Mouse (Mus musculus): ENCODE results near the gene Rnf224. TPM values are rescaled to one million over a fixed set of nuclear protein-coding genes. Genes with fewer than 3 reads are reported as not detected.

The Rnf224 gene
- 0.02 TPM in 1 of 2 replicates, not detected in the other for polyA plus RNA-seq (2012; rRNA removed)

DNA sequence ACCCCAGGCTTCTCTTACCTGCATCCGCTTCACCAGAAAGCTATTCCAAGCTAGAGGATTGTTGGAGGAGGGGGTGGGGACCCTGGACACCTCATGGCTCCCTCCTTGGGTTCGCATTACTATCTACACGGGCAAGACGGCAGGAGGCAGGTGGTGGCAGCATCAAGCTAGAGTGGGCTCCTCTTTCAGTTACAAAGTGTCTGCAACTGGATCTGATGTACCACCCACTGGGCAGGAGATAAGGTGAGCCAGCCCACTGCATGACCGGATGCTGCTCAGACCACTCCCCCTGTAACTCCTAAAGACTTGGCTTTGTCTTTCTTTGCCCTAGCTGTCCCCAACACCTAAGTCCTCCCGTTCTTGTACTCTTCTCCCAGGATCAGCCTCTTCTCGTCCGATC is at the start of gene Rnf224:
Gene Rnf224 (minus strand): TSS at position 174 of the 400 bp plus-strand sequence.

DNA sequence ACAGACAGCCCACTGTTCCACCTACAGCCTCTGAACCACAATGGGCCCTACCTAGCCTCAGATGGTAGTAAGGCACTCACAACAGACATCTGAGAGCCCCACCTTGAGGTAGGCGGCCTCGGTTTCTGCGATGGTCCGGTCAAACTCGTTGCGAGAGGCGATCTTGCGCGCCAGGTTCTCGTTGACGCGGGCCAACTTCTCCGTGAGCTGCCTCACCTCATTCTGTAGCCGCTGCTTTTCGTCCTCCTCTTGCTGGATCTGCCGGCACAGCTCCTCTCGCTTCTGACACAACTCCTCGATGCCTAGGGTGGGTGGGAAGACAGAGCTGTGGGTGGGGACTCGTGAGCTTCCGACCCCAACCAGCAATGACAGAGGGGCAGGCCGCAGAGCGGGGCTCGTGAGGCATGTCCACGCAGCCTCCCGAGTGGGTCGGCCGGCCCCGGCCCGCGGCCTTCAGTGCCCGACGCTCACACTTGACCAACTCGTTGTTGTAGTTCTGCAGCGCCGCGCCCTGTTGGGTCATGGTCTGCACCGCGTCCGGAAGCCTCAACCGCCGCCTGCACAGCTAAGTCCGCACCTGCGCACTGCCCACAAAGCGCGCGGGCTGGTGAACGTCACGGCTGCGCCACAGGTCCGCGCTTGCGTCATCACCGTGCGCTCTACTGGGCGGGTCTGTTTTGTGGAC is 35.4 kb upstream of the Rnf224 start, which contains the start of the genes Ssna1 and Anapc2:
Gene Ssna1 (minus strand): TSS at position 612 of the 685 bp plus-strand sequence.
Gene Anapc2 (plus strand): TSS at position 652 of the 685 bp plus-strand sequence.

DNA sequence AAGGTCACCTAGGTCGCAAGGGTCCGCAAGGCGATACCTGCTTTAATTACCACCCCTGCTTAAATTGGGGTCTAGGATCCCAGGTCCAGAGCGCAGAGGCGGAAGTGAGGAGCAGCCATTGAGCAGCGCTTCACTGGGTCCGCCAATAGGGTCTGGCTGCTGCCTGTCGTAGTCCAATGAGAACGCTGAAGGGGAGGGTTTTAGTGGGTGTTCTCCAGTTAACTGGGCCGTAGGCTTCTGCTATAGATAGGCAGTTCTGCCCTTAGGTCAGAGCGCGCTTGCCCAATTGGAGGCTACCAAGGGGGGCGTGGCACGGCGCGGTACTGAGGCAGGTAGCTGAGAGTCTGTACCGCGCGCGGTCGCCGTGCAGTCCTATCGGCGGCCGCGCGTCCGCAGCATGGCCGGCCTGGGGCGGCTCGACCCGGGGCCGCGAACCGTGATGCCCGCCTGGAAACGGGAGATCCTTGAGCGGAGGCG is 25.7 kb upstream of the Rnf224 start, which contains the start of gene Tprn:
Gene Tprn (plus strand): TSS at position 328 of the 477 bp plus-strand sequence.

DNA sequence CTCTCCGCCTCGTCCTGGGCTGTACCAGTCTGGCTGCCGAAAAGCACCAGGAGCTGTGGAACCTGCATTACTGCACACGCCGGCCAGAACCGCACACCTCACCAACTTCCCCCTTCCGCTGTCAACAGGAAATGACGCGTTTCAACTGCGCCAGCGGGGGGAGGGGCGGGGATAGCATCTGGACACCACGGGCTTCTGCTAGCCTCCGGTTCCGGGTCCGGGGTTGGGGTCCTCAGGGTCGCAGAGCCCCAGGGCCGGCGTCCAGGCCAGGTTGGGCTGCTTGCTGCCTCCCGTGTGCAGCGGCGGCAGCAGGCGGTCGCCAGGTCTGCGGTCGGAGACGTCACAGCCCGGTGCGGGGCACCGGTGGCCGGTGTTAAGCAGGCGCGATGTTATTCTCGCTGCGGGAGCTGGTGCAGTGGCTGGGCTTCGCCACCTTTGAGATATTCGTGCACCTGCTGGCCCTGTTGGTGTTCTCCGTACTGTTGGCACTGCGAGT is 18.7 kb upstream of the Rnf224 start, which contains the start of gene Tmem203:
Gene Tmem203 (plus strand): TSS at position 156 of the 496 bp plus-strand sequence.

DNA sequence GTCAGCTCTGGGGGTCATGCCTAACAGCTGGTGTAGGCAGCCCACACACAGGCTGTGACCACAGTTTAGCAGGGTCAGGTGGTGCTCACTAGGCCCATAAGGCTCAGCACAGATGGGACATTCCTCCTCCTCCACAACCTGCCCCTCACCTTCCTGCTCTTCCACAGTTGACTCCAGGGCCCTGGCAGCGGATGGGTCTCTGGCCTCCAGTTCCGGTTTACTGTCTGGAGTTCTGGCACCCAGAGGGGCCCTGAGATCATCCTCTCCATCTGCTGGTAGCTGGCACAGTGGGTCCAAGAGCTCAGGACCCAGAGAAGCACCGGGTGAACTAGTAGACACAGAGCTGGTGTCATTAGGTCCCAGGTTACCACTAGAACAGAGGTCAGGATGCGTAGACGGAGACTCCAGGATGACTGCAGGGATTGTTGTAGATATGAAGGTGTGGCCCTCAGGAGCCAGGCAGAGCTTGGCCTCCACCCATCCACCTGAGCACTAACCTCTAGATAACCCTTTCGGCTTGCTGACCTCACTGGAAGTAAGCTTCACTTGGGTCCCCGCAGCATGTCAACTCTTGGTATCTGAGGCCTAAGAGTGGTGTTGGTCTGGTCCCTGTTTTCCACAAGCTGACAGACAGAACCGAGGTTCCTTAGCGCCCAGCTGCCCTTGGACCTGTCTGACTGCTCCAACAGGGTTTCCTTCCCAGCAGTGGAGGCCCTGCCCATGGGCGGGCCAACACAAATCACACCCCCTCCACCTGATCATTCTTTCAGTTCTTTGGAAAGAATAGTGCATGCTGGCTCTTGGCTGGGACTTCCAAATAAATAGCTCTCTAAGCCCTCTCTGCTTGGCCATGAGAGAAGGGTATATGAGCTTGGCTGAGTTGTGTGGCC is 9.8 kb upstream of the Rnf224 start, which contains the start of gene AL732309.1:
Gene AL732309.1 (minus strand): TSS at position 681 of the 890 bp plus-strand sequence.

DNA sequence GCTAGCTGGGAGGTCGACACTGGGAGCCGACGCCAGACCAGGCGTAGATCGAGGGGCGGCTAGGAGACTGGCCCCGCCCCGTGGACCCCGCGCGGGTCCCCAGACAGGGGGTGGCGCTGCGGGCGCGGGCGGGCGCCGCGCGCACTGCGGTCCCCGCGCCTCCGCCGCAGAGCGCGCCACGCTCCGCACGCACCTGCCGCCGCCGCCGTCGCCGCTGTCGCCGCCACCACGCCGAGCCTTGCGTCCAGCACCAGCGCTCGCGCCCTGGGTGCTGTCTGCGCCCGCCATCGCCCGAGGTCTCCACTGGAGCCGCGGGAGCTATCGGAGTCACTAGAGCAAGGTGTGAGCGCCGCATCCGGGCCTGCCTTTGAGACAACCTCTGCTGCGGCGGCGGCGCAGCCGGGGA is 5.5 kb upstream of the Rnf224 start, which contains the start of the genes Rnf208 and Cysrt1:
Gene Rnf208 (plus strand): TSS at position 155 of the 406 bp plus-strand sequence.
Gene Cysrt1 (minus strand): TSS at position 352 of the 406 bp plus-strand sequence.

DNA sequence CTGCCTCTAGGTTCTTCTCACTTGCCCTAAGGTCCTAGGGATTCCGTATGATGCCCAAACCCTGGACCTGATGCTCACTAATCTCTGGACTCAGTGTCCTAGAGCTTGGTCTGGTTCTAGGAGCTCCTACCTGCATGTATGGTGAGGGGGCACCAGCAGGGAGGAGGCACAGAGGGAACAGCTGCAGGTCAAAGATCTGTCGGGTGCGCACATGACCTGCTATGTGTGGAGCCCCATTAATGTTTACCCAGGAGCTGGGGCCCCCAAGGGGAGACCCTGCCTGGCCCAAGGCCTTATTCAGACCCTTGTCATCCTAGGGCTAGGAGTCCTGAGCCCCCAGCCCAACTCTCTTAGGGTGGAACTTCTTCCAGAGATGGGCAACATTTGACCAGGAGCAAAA is 2.5 kb downstream of the Rnf224 start, which contains the start of gene Slc34a3:
Gene Slc34a3 (minus strand): TSS at position 315 of the 400 bp plus-strand sequence.

DNA sequence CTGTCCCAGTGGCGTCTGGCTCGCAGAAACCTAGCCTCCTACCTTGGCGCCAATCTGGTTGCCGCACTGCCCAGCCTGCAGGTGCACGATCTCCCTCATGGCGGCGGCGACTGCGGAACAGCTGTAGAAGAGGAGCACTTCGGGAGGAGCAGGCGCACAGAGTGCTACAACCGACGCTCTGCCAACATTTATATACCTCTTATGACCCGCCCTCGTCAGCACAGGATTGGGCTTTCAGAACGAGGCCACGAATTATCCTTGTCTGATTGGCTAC is 12.2 kb downstream of the Rnf224 start, which contains the start of gene Tubb4b:
Gene Tubb4b (minus strand): TSS at position 211 of the 274 bp plus-strand sequence.

DNA sequence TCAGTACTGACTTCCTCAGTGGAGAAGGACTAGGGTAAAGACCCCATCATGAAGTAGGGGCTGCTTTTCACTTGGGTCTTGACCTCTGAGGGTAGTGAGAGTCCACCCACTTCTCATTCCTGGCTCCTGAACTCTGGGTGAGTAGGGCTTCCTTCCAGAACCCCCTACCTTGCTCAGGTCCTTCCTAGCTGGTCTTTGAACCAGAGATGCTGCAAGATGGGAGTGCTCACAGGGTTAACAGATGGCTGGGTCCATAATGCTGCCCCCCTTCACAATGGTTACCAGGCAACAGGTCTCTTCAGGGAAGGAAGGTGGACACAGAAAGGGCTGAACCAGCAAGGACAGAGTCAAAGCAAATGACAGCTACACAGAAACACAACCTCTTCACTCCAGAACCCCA is 18.1 kb downstream of the Rnf224 start, which contains the start of gene Fam166a:
Gene Fam166a (plus strand): TSS at position 301 of the 400 bp plus-strand sequence.

DNA sequence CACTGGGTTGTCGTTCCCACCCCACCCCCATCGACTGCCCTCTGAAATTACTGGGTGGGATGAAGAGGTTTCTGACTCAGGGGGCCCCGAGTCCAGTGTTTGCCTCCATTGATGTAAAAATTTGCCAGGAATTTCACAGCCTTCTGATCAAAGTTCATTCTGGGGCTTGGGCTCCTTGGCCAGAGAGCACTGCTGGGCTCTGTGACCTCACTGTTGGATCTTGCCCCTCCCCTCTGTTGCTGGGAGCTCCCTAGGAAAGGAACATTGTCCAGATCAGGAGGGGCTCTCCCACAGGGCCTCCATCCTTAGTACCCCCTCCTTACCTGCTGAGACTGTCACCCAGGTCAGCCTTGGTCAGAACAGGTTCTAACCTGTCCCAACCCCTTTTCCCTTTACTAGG is 22.1 kb downstream of the Rnf224 start, which contains the start of gene Stpg3:
Gene Stpg3 (minus strand): TSS at position 194 of the 400 bp plus-strand sequence.

DNA sequence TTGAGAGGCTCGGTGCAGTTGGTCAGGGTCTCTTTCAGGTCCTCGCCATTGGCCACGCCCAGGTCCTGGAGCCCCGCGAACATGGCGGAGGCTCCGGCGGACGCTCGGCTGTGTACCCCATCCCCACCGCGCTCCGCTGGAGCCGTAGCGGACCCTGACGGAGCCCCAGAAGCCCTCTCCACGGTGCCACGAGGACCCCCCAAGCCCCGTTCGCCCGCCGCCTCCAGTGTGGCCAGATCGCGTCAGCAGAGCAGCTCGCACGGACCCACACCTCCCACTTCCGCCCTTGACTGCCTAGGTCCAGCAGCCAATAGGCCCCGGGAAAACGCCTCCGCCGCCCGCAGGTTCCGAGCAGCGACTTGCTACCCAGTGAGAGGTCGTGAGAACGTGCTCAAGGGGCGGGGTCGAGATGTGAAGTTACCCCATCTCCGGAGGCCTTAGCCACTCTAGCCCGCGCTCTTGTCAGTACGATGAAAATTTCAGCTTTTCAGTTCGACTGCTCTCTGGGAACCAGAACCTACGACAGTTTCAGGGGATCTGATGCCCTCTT is 25.4 kb downstream of the Rnf224 start, which contains the start of gene Nelfb:
Gene Nelfb (minus strand): TSS at position 369 of the 550 bp plus-strand sequence.

DNA sequence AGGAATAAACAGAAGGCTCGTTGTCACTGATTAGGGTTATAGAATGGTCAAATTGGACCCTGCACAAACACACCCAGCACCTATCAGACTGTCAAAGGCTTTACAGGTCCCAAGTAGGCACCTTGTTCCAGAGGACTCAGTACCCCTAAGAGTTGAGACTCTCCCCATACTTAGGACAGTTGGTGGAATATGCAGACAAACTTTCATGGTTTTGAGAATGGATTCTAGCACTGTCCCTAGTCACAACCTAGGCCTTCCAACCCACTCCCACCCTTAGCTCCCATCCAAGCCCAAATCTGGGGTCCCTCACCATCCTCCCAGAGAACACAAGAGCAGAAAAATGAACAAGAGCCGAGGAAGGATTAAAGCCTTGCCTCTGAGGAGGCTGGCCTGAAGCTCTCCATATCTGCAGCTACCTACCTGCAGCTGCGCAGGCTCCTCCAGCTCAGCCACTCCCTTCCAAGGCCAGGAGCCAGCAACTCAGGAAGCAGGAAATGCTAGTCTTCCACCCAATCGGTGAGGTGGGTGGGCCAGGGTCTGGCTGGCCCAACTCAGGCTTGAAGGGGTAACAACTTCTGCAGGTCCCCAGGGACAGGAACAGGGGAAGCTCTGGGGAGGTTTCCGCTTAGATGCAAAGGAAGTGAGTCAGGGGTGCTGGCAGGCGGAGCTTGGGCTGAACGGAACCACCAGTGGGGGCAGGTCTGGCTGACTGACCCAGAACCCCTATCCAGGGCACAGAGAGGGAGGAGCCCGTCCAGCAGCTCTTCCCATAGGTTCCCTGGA is 40.2 kb downstream of the Rnf224 start, which contains the start of gene Tor4a:
Gene Tor4a (minus strand): TSS at position 715 of the 783 bp plus-strand sequence.

Other genes with a start within 250 kb of the Rnf224 start
- gene Nsmf, start 182.4 kb downstream of the Rnf224 start, polyA plus RNA-seq (2012; rRNA removed) = 88.4 and 93.5 TPM in 2 replicates
- gene Entpd8, start 156.5 kb downstream of the Rnf224 start, polyA plus RNA-seq (2012; rRNA removed) = 0.06 and 0.11 TPM in 2 replicates
- 0.10 and 0.18 TPM in 2 replicates for gene Noxa1, start 141.6 kb downstream of the Rnf224 start, polyA plus RNA-seq (2012; rRNA removed)
- 61.4 and 82.9 TPM in 2 replicates for gene Nrarp, start 56.0 kb downstream of the Rnf224 start, polyA plus RNA-seq (2012; rRNA removed)
- gene Tor4a, start 39.9 kb downstream of the Rnf224 start, polyA plus RNA-seq (2012; rRNA removed) = 1.9 and 2.3 TPM in 2 replicates
- gene Nelfb, start 25.3 kb downstream of the Rnf224 start, polyA plus RNA-seq (2012; rRNA removed) = 76.7 and 116 TPM in 2 replicates
- gene Stpg3, start 22.1 kb downstream of the Rnf224 start, polyA plus RNA-seq (2012; rRNA removed) = not detected in 2 replicates
- gene Fam166a, start 18.0 kb downstream of the Rnf224 start, polyA plus RNA-seq (2012; rRNA removed) = 0.14 TPM in 1 of 2 replicates, not detected in the other
- gene Tubb4b, start 12.1 kb downstream of the Rnf224 start, polyA plus RNA-seq (2012; rRNA removed) = 438 and 534 TPM in 2 replicates
- 0.04 TPM in 1 of 2 replicates, not detected in the other for gene Slc34a3, start 2.4 kb downstream of the Rnf224 start, polyA plus RNA-seq (2012; rRNA removed)
- 25.3 and 26.0 TPM in 2 replicates for gene Rnf208, start 5.5 kb upstream of the Rnf224 start, polyA plus RNA-seq (2012; rRNA removed)
- 0.16 TPM in 1 of 2 replicates, not detected in the other for gene Cysrt1, start 5.7 kb upstream of the Rnf224 start, polyA plus RNA-seq (2012; rRNA removed)
- 8.1 and 14.5 TPM in 2 replicates for gene AL732309.1, start 10.1 kb upstream of the Rnf224 start, polyA plus RNA-seq (2012; rRNA removed)
- gene Tmem203, start 18.7 kb upstream of the Rnf224 start, polyA plus RNA-seq (2012; rRNA removed) = 22.0 and 23.7 TPM in 2 replicates
- gene Tprn, start 25.8 kb upstream of the Rnf224 start, polyA plus RNA-seq (2012; rRNA removed) = 4.1 and 4.2 TPM in 2 replicates
- gene Ssna1, start 35.7 kb upstream of the Rnf224 start, polyA plus RNA-seq (2012; rRNA removed) = 131 and 133 TPM in 2 replicates
- gene Anapc2, start 35.7 kb upstream of the Rnf224 start, polyA plus RNA-seq (2012; rRNA removed) = 106 and 109 TPM in 2 replicates
- not detected in 2 replicates for gene Tmem210, start 51.4 kb upstream of the Rnf224 start, polyA plus RNA-seq (2012; rRNA removed)
- gene Lrrc26, start 53.1 kb upstream of the Rnf224 start, polyA plus RNA-seq (2012; rRNA removed) = not detected in 2 replicates
- 1.6 and 2.0 TPM in 2 replicates for gene Grin1, start 82.4 kb upstream of the Rnf224 start, polyA plus RNA-seq (2012; rRNA removed)
- gene Man1b1, start 95.6 kb upstream of the Rnf224 start, polyA plus RNA-seq (2012; rRNA removed) = 29.2 and 34.9 TPM in 2 replicates
- gene Dpp7, start 119.6 kb upstream of the Rnf224 start, polyA plus RNA-seq (2012; rRNA removed) = 22.1 and 29.3 TPM in 2 replicates
- 2.9 and 5.3 TPM in 2 replicates for gene Uap1l1, start 128.9 kb upstream of the Rnf224 start, polyA plus RNA-seq (2012; rRNA removed)
- gene Sapcd2, start 135.5 kb upstream of the Rnf224 start, polyA plus RNA-seq (2012; rRNA removed) = 64.9 and 72.9 TPM in 2 replicates
- 0.11 and 0.17 TPM in 2 replicates for gene Entpd2, start 159.1 kb upstream of the Rnf224 start, polyA plus RNA-seq (2012; rRNA removed)
- gene Npdc1, start 162.6 kb upstream of the Rnf224 start, polyA plus RNA-seq (2012; rRNA removed) = 146 and 170 TPM in 2 replicates
- gene Fut7, start 186.5 kb upstream of the Rnf224 start, polyA plus RNA-seq (2012; rRNA removed) = 0.06 and 0.31 TPM in 2 replicates
- 15.7 and 15.9 TPM in 2 replicates for gene Abca2, start 191.9 kb upstream of the Rnf224 start, polyA plus RNA-seq (2012; rRNA removed)
- 0.16 and 0.36 TPM in 2 replicates for gene Clic3, start 220.1 kb upstream of the Rnf224 start, polyA plus RNA-seq (2012; rRNA removed)
- 23.7 and 35.7 TPM in 2 replicates for gene Paxx, start 224.3 kb upstream of the Rnf224 start, polyA plus RNA-seq (2012; rRNA removed)
- gene Ptgds, start 233.3 kb upstream of the Rnf224 start, polyA plus RNA-seq (2012; rRNA removed) = 0.34 and 0.41 TPM in 2 replicates